In genomic region chr4:133609719-133610118, GRCm38 (mm10) we compare ENCODE assay signal across 10 mouse cellular contexts. TPM values are rescaled to one million over a fixed set of nuclear protein-coding genes. Genes with fewer than 3 reads are reported as not detected.
DNase-seq lines count a peak whose midpoint lies in the region; ATAC-seq and TF ChIP-seq lines count a peak whose summit lies in the region.
"Had no signal": no experiment of that assay in that cellular context is flagged by ENCODE, and none has a peak within 500 bp of the region (broad histone marks: within the 10 kb centered on the region; RNA-seq: fewer than 3 reads in every experiment).

No protein-coding gene starts in this region.

- no peaks in the 10 kb centered on the region for H3K27me3 ChIP-seq in forebrain, embryonic 11.5 days (ENCODE audit: control insufficient read depth, insufficient read depth, low read length)
- no peaks in the 10 kb centered on the region for H3K27me3 ChIP-seq in forebrain, embryonic 13.5 days
- H3K27me3 ChIP-seq in intestine, embryonic 15.5 days (replicated peaks), result no peaks in the 10 kb centered on the region
- no peaks in the 10 kb centered on the region for H3K27me3 ChIP-seq in midbrain, postnatal 0 days (ENCODE audit: insufficient read depth, low read length)
- H3K27me3 ChIP-seq: midbrain, embryonic 12.5 days; Patski had no signal

- intact Hi-C loops in gastrocnemius, postnatal 14 days (cut with DNase I; ENCODE audit: low total_unique reads), result no loop called here
- intact Hi-C loops in left cerebral cortex, postnatal 36 days (cut with DNase I), result no loop called here

- DNase-seq in forebrain, embryonic 11.5 days (ENCODE audit: low spot score), result peak; percentile 90
- DNase-seq in cerebellum, postnatal 10 days, result peak; percentile 86 to 87
- peak; percentile 84 for DNase-seq in gastrocnemius, postnatal 14 days
- DNase-seq in left cerebral cortex, postnatal 36 days (ENCODE audit: low spot score in 2 of 2), result peak; percentile 58 to 64
- peak; percentile 75 for DNase-seq in midbrain, postnatal 0 days (ENCODE audit: low spot score)
- DNase-seq in spleen, postnatal 14 days (ENCODE audit: low spot score in 2 of 2), result peak; percentile 76 to 87

- no peak overlapping the region for H3K4me3 ChIP-seq in forebrain, embryonic 11.5 days (ENCODE audit: low read depth, low read length)
- no peak overlapping the region for H3K4me3 ChIP-seq in forebrain, embryonic 13.5 days
- no peak overlapping the region for H3K4me3 ChIP-seq in intestine, embryonic 15.5 days (replicated peaks)
- H3K4me3 ChIP-seq in midbrain, postnatal 0 days (ENCODE audit: low read depth, low read length), result no peak overlapping the region
- H3K4me3 ChIP-seq: midbrain, embryonic 12.5 days had no signal

- H3K4me1 ChIP-seq in forebrain, embryonic 11.5 days (replicated peaks; ENCODE audit: control insufficient read depth, insufficient read depth, low read length), result no peaks in the 10 kb centered on the region
- no peaks in the 10 kb centered on the region for H3K4me1 ChIP-seq in forebrain, embryonic 13.5 days
- 0 out of 2 replicates have a peak, but pooled peaks cover 6% of the 10 kb centered on the region for H3K4me1 ChIP-seq in intestine, embryonic 15.5 days (replicated peaks)
- H3K4me1 ChIP-seq in midbrain, postnatal 0 days (ENCODE audit: insufficient read depth, low read length), result no peaks in the 10 kb centered on the region
- H3K4me1 ChIP-seq: midbrain, embryonic 12.5 days had no signal

- ATAC-seq in forebrain, embryonic 11.5 days (replicated peaks; ENCODE audit: low FRiP score), result no peak; the same call in 1 of the 2 replicates
- no peak for ATAC-seq in forebrain, embryonic 13.5 days
- ATAC-seq in intestine, embryonic 15.5 days, result peak; percentile 63
- ATAC-seq in midbrain, postnatal 0 days (ENCODE audit: low FRiP score), result no peak
- ATAC-seq: Patski had no signal

- peaks cover 14% of the 10 kb centered on the region; the same call in 1 of the 2 replicates for H3K36me3 ChIP-seq in forebrain, embryonic 11.5 days (ENCODE audit: control insufficient read depth, insufficient read depth, low read length)
- peaks cover 86% of the 10 kb centered on the region for H3K36me3 ChIP-seq in forebrain, embryonic 13.5 days (ENCODE audit: poor library complexity, severe bottlenecking)
- peaks cover 29% of the 10 kb centered on the region for H3K36me3 ChIP-seq in intestine, embryonic 15.5 days
- H3K36me3 ChIP-seq in midbrain, postnatal 0 days (ENCODE audit: insufficient read depth, low read length), result peaks cover 51% of the 10 kb centered on the region

- TF ChIP-seq CTCF in midbrain, postnatal 0 days (IDR thresholded peaks at IDR 0.05), result peak; percentile 80

- H3K4me2 ChIP-seq in forebrain, embryonic 11.5 days (ENCODE audit: low read depth, low read length, severe bottlenecking), result no peak overlapping the region
- no peak overlapping the region for H3K4me2 ChIP-seq in forebrain, embryonic 13.5 days
- H3K4me2 ChIP-seq in intestine, embryonic 15.5 days (replicated peaks), result no peak overlapping the region
- no peak overlapping the region for H3K4me2 ChIP-seq in midbrain, postnatal 0 days (ENCODE audit: low read depth, low read length, poor library complexity, severe bottlenecking)
- H3K4me2 ChIP-seq: midbrain, embryonic 12.5 days had no signal

- no peaks in the 10 kb centered on the region; the same call in 1 of the 2 replicates for H3K9me3 ChIP-seq in forebrain, embryonic 11.5 days (ENCODE audit: control insufficient read depth, low read length)
- no peaks in the 10 kb centered on the region for H3K9me3 ChIP-seq in forebrain, embryonic 13.5 days (replicated peaks)
- no peaks in the 10 kb centered on the region for H3K9me3 ChIP-seq in intestine, embryonic 15.5 days
- H3K9me3 ChIP-seq in midbrain, postnatal 0 days (ENCODE audit: low read length), result no peaks in the 10 kb centered on the region

- no peak overlapping the region for H3K27ac ChIP-seq in forebrain, embryonic 11.5 days (ENCODE audit: low read depth, low read length)
- no peak overlapping the region for H3K27ac ChIP-seq in forebrain, embryonic 13.5 days
- no peak overlapping the region for H3K27ac ChIP-seq in intestine, embryonic 15.5 days
- no peak overlapping the region for H3K27ac ChIP-seq in midbrain, postnatal 0 days (ENCODE audit: low read depth, low read length)
- H3K27ac ChIP-seq: midbrain, embryonic 12.5 days had no signal

- WGBS in forebrain, embryonic 11.5 days, result 16% methylated on average over 6 of the region's 6 CpGs
- 20% methylated on average over 6 of the region's 6 CpGs for WGBS in forebrain, embryonic 13.5 days
- WGBS in intestine, embryonic 15.5 days, result 18% methylated on average over 6 of the region's 6 CpGs
- 16% methylated on average over 6 of the region's 6 CpGs for WGBS in midbrain, postnatal 0 days

- H3K9ac ChIP-seq in forebrain, embryonic 11.5 days (ENCODE audit: low read length), result no peak overlapping the region
- H3K9ac ChIP-seq in forebrain, embryonic 13.5 days, result no peak overlapping the region
- no peak overlapping the region for H3K9ac ChIP-seq in intestine, embryonic 15.5 days
- H3K9ac ChIP-seq in midbrain, postnatal 0 days (replicated peaks; ENCODE audit: low read length, poor library complexity, severe bottlenecking), result no peak overlapping the region
- H3K9ac ChIP-seq: midbrain, embryonic 12.5 days had no signal

RNA-seq across cellular contexts. Expression of gene Sfn, which starts 7.8 kb away (rescaled TPM):
- polyA plus RNA-seq in forebrain, embryonic 11.5 days (2014; fragmentation: Nextera tagmentation; extraction: Ambion mirVana), result 11.6 and 15.7 TPM in 2 replicates
- 0.92 and 0.99 TPM in 2 replicates for polyA plus RNA-seq in forebrain, embryonic 13.5 days (2015; fragmentation: Nextera tagmentation; extraction: Ambion mirVana)
- total RNA-seq in gastrocnemius, postnatal 14 days (2021), result 1 to 10 TPM; 1.4 to 1.6 TPM
- 47.4 and 51.0 TPM in 2 replicates for polyA plus RNA-seq in intestine, embryonic 15.5 days (2015; fragmentation: Nextera tagmentation; extraction: Ambion mirVana)
- total RNA-seq in left cerebral cortex, postnatal 36 days (2021), result 1 to 10 TPM; 1.9 to 2.5 TPM
- 2.0 and 3.6 TPM in 2 replicates for total RNA-seq in midbrain, postnatal 0 days (2014; rRNA removed)
- 0.67 and 0.86 TPM in 2 replicates for polyA plus RNA-seq in midbrain, postnatal 0 days (2015; fragmentation: Nextera tagmentation; extraction: Ambion mirVana)

RNA-seq across cellular contexts. Expression of gene Gpn2, which starts 25.6 kb away (rescaled TPM):
- polyA plus RNA-seq in forebrain, embryonic 11.5 days (2014; fragmentation: Nextera tagmentation; extraction: Ambion mirVana), result 28.6 and 31.8 TPM in 2 replicates
- polyA plus RNA-seq in forebrain, embryonic 13.5 days (2015; fragmentation: Nextera tagmentation; extraction: Ambion mirVana), result 25.0 and 29.5 TPM in 2 replicates
- total RNA-seq in gastrocnemius, postnatal 14 days (2021), result 1 to 10 TPM; 5.1 to 5.4 TPM
- 16.5 and 19.8 TPM in 2 replicates for polyA plus RNA-seq in intestine, embryonic 15.5 days (2015; fragmentation: Nextera tagmentation; extraction: Ambion mirVana)
- 10 to 100 TPM in 1 of 2 experiments, 1 to 10 TPM in 1; 9.5 to 10.7 TPM for total RNA-seq in left cerebral cortex, postnatal 36 days (2021)
- 22.7 and 23.6 TPM in 2 replicates for total RNA-seq in midbrain, postnatal 0 days (2014; rRNA removed)
- 16.2 and 16.7 TPM in 2 replicates for polyA plus RNA-seq in midbrain, postnatal 0 days (2015; fragmentation: Nextera tagmentation; extraction: Ambion mirVana)

RNA-seq across cellular contexts. Expression of gene Gpatch3, which starts 35.2 kb away (rescaled TPM):
- polyA plus RNA-seq in forebrain, embryonic 11.5 days (2014; fragmentation: Nextera tagmentation; extraction: Ambion mirVana), result 9.2 and 9.3 TPM in 2 replicates
- polyA plus RNA-seq in forebrain, embryonic 13.5 days (2015; fragmentation: Nextera tagmentation; extraction: Ambion mirVana), result 6.7 and 7.7 TPM in 2 replicates
- total RNA-seq in gastrocnemius, postnatal 14 days (2021), result 1 to 10 TPM; 2.3 to 4.2 TPM
- 6.7 and 7.1 TPM in 2 replicates for polyA plus RNA-seq in intestine, embryonic 15.5 days (2015; fragmentation: Nextera tagmentation; extraction: Ambion mirVana)
- total RNA-seq in left cerebral cortex, postnatal 36 days (2021), result 10 to 100 TPM in 1 of 2 experiments, 1 to 10 TPM in 1; 9.2 to 10.3 TPM
- 8.7 and 10.3 TPM in 2 replicates for total RNA-seq in midbrain, postnatal 0 days (2014; rRNA removed)
- polyA plus RNA-seq in midbrain, postnatal 0 days (2015; fragmentation: Nextera tagmentation; extraction: Ambion mirVana), result 5.6 and 6.3 TPM in 2 replicates

RNA-seq across cellular contexts. Expression of gene Zdhhc18, which starts 40.2 kb away (rescaled TPM):
- polyA plus RNA-seq in forebrain, embryonic 11.5 days (2014; fragmentation: Nextera tagmentation; extraction: Ambion mirVana), result 4.8 and 6.3 TPM in 2 replicates
- polyA plus RNA-seq in forebrain, embryonic 13.5 days (2015; fragmentation: Nextera tagmentation; extraction: Ambion mirVana), result 3.2 and 4.6 TPM in 2 replicates
- 10 to 100 TPM; 18.2 to 26.4 TPM for total RNA-seq in gastrocnemius, postnatal 14 days (2021)
- polyA plus RNA-seq in intestine, embryonic 15.5 days (2015; fragmentation: Nextera tagmentation; extraction: Ambion mirVana), result 2.0 and 4.1 TPM in 2 replicates
- 10 to 100 TPM; 37.6 to 40.6 TPM for total RNA-seq in left cerebral cortex, postnatal 36 days (2021)
- 19.2 and 26.7 TPM in 2 replicates for total RNA-seq in midbrain, postnatal 0 days (2014; rRNA removed)
- 5.9 and 7.3 TPM in 2 replicates for polyA plus RNA-seq in midbrain, postnatal 0 days (2015; fragmentation: Nextera tagmentation; extraction: Ambion mirVana)

RNA-seq across cellular contexts. Expression of gene Nr0b2, which starts 56.5 kb away (rescaled TPM):
- 0.16 TPM in 1 of 2 replicates, not detected in the other for polyA plus RNA-seq in forebrain, embryonic 11.5 days (2014; fragmentation: Nextera tagmentation; extraction: Ambion mirVana)
- not detected in 2 replicates for polyA plus RNA-seq in forebrain, embryonic 13.5 days (2015; fragmentation: Nextera tagmentation; extraction: Ambion mirVana)
- not detected for total RNA-seq in gastrocnemius, postnatal 14 days (2021)
- polyA plus RNA-seq in intestine, embryonic 15.5 days (2015; fragmentation: Nextera tagmentation; extraction: Ambion mirVana), result 7.5 and 8.1 TPM in 2 replicates
- not detected for total RNA-seq in left cerebral cortex, postnatal 36 days (2021)
- total RNA-seq in midbrain, postnatal 0 days (2014; rRNA removed), result not detected in 2 replicates
- polyA plus RNA-seq in midbrain, postnatal 0 days (2015; fragmentation: Nextera tagmentation; extraction: Ambion mirVana), result not detected in 2 replicates
- polyA plus RNA-seq: midbrain, embryonic 12.5 days; Patski had no signal
